Mouse (Mus musculus): Measurements from ENCODE around the gene Endou. TPM values are rescaled to one million over a fixed set of nuclear protein-coding genes. Genes with fewer than 3 reads are reported as not detected.

Gene Endou
- polyA plus RNA-seq, 1 experiment = not detected

- peaks cover 10% of the 10 kb centered on the region for H3K4me1 ChIP-seq (ENCODE audit: control insufficient read depth, insufficient read depth, low read length)
- 88% methylated on average over 8 of the region's 8 CpGs for WGBS
- TF ChIP-seq POLR2A (IDR thresholded peaks at IDR 0.05; ENCODE audit: insufficient read depth, low read depth, low read length) = no peak
- no peak for TF ChIP-seq CTCF (IDR thresholded peaks at IDR 0.05; ENCODE audit: insufficient read depth, low read depth, low read length)
- H3K27ac ChIP-seq (ENCODE audit: insufficient read depth, low read depth, low read length) = no peak overlapping the region
- no peak overlapping the region for H3K4me3 ChIP-seq (ENCODE audit: insufficient read depth, low read depth, low read length)
These were observed 12.5 kb downstream of the Endou start for GRCm38 (mm10) chr15:97718535-97719155.

- Histone ChIP-seq H3K4me1 (ENCODE audit: control insufficient read depth, insufficient read depth, low read length) (peaks cover 10% of the 10 kb centered on the region), H3K4me3 (ENCODE audit: insufficient read depth, low read depth, low read length) (no peak overlapping the region), H3K27ac (ENCODE audit: insufficient read depth, low read depth, low read length) (no peak overlapping the region)
- TF ChIP-seq CTCF (IDR thresholded peaks at IDR 0.05; ENCODE audit: insufficient read depth, low read depth, low read length) = peak; percentile 69
- no peak for TF ChIP-seq POLR2A (IDR thresholded peaks at IDR 0.05; ENCODE audit: insufficient read depth, low read depth, low read length)
- 17% methylated on average over 12 of the region's 12 CpGs for WGBS
These were observed 13.1 kb downstream of the Endou start for GRCm38 (mm10) chr15:97717861-97718534.

GRCm38 (mm10) chr15:97716782-97717181 is 14.4 kb downstream of the Endou start:
- 97% methylated on average over 11 of the region's 11 CpGs for WGBS

GRCm38 (mm10) chr15:97715734-97716133 is 15.4 kb downstream of the Endou start:
- 94% methylated on average over 1 of the region's 1 CpGs for WGBS
- H3K4me1 ChIP-seq (ENCODE audit: control insufficient read depth, insufficient read depth, low read length) = peaks cover 4% of the 10 kb centered on the region
- H3K4me3 ChIP-seq (ENCODE audit: insufficient read depth, low read depth, low read length) = no peak overlapping the region
- TF ChIP-seq CTCF (IDR thresholded peaks at IDR 0.05; ENCODE audit: insufficient read depth, low read depth, low read length) (no peak), POLR2A (IDR thresholded peaks at IDR 0.05; ENCODE audit: insufficient read depth, low read depth, low read length) (no peak)
- no peak overlapping the region for H3K27ac ChIP-seq (ENCODE audit: insufficient read depth, low read depth, low read length)

More at GRCm38 (mm10) chr15:97716782-97717181, 14.4 kb downstream of the Endou start:
- no peak overlapping the region for H3K4me3 ChIP-seq (ENCODE audit: insufficient read depth, low read depth, low read length)
- peaks cover 10% of the 10 kb centered on the region for H3K4me1 ChIP-seq (ENCODE audit: control insufficient read depth, insufficient read depth, low read length)
- TF ChIP-seq POLR2A (IDR thresholded peaks at IDR 0.05; ENCODE audit: insufficient read depth, low read depth, low read length) (no peak), CTCF (IDR thresholded peaks at IDR 0.05; ENCODE audit: insufficient read depth, low read depth, low read length) (no peak)
- no peak overlapping the region for H3K27ac ChIP-seq (ENCODE audit: insufficient read depth, low read depth, low read length)

- WGBS = 92% methylated on average over 8 of the region's 8 CpGs
- H3K4me3 ChIP-seq (ENCODE audit: insufficient read depth, low read depth, low read length) = no peak overlapping the region
- H3K4me1 ChIP-seq (ENCODE audit: control insufficient read depth, insufficient read depth, low read length) = no peaks in the 10 kb centered on the region; the same call in 1 of the 2 replicates
- H3K27ac ChIP-seq (ENCODE audit: insufficient read depth, low read depth, low read length) = no peak overlapping the region
- TF ChIP-seq CTCF (IDR thresholded peaks at IDR 0.05; ENCODE audit: insufficient read depth, low read depth, low read length) (no peak), POLR2A (IDR thresholded peaks at IDR 0.05; ENCODE audit: insufficient read depth, low read depth, low read length) (no peak)
These were observed 16.1 kb downstream of the Endou start for GRCm38 (mm10) chr15:97715083-97715482.

- 85% methylated on average over 6 of the region's 6 CpGs for WGBS
- TF ChIP-seq CTCF (IDR thresholded peaks at IDR 0.05; ENCODE audit: insufficient read depth, low read depth, low read length) = no peak
- TF ChIP-seq POLR2A (IDR thresholded peaks at IDR 0.05; ENCODE audit: insufficient read depth, low read depth, low read length) = no peak
- no peak overlapping the region for H3K4me3 ChIP-seq (ENCODE audit: insufficient read depth, low read depth, low read length)
These were observed 18.6 kb downstream of the Endou start for GRCm38 (mm10) chr15:97712546-97712945.

GRCm38 (mm10) chr15:97710906-97711305 is 20.2 kb downstream of the Endou start:
- TF ChIP-seq POLR2A (IDR thresholded peaks at IDR 0.05; ENCODE audit: insufficient read depth, low read depth, low read length) (no peak), CTCF (IDR thresholded peaks at IDR 0.05; ENCODE audit: insufficient read depth, low read depth, low read length) (no peak)
- 92% methylated on average over 6 of the region's 6 CpGs for WGBS
- H3K4me3 ChIP-seq (ENCODE audit: insufficient read depth, low read depth, low read length) = no peak overlapping the region
- H3K4me1 ChIP-seq (ENCODE audit: control insufficient read depth, insufficient read depth, low read length) = no peaks in the 10 kb centered on the region
- no peak overlapping the region for H3K27ac ChIP-seq (ENCODE audit: insufficient read depth, low read depth, low read length)

More at GRCm38 (mm10) chr15:97712546-97712945, 18.6 kb downstream of the Endou start:
- no peaks in the 10 kb centered on the region for H3K4me1 ChIP-seq (ENCODE audit: control insufficient read depth, insufficient read depth, low read length)
- H3K27ac ChIP-seq (ENCODE audit: insufficient read depth, low read depth, low read length) = no peak overlapping the region

- peaks cover 5% of the 10 kb centered on the region; the same call in 1 of the 2 replicates for H3K4me1 ChIP-seq (ENCODE audit: control insufficient read depth, insufficient read depth, low read length)
- H3K27ac ChIP-seq (ENCODE audit: insufficient read depth, low read depth, low read length) = no peak within 1 kb of the TSS
- peak within 1 kb of the TSS; percentile 97 for H3K4me3 ChIP-seq (ENCODE audit: insufficient read depth, low read depth, low read length)
- under 1% methylated on average over 71 of the region's 71 CpGs for WGBS
- peak; percentile 66 for TF ChIP-seq POLR2A (IDR thresholded peaks at IDR 0.05; ENCODE audit: insufficient read depth, low read depth, low read length)
- no peak for TF ChIP-seq CTCF (IDR thresholded peaks at IDR 0.05; ENCODE audit: insufficient read depth, low read depth, low read length)
These were observed 25.7 kb downstream of the Endou start, which contains the start of gene Rpap3 for GRCm38 (mm10) chr15:97705211-97706050. Gene Rpap3, minus strand, starts transcription at chr15:97705825.
